Mouse (Mus musculus) layer of hippocampus, adult 8-10 months (tissue): ENCODE results near the gene Agrp. TPM values are rescaled to one million over a fixed set of nuclear protein-coding genes. Genes with fewer than 3 reads are reported as not detected.

Experiments used
- DNase-seq, 2 experiments: peaks; one replicate each; pipeline ENCODE4 v3.0.0; 2022; ENCODE audit warnings: low spot score in 2 of 2
- total RNA-seq, 4 experiments: library from RNA; stranded (reverse); gene quantifications; 2 replicates each; pipeline ENCODE4 v1.2.4; 2022

Gene Agrp
- total RNA-seq, 4 experiments from 2014 or later, result 0.79 TPM; not detected in 3

- DNase-seq, result no peak
These were observed 85.2 kb downstream of the Agrp start for GRCm38 (mm10) chr8:105552032-105552431.

DNA sequence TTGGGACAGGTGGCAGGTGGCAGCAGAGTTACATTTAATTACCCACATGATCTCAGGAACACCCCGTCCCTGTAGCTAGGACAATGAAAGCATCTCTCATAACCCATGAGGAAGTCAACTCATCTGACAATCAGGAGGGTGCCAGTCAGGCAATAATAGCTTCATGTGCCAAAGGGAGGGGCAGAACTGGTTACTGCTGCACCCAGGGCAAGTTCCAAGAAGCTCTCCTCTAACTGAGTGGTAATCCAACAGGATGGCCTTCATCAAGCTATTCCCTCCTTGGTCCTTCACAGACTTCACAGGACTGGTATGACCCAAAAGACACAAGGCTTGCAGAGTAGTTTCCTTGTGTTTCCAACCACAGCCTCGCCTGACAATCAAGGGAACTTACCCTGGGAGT lies 87.1 kb downstream of the Agrp start:
- no peak for DNase-seq

- DNase-seq, result no peak
These were observed 87.7 kb downstream of the Agrp start for GRCm38 (mm10) chr8:105549506-105549905.

GRCm38 (mm10) chr8:105546384-105547350 lies 90.5 kb downstream of the Agrp start:
- DNase-seq, result no peak

GRCm38 (mm10) chr8:105545249-105545648 lies 91.9 kb downstream of the Agrp start:
- DNase-seq, result no peak

- no peak for DNase-seq
These were observed 92.5 kb downstream of the Agrp start for GRCm38 (mm10) chr8:105544544-105545205.

DNA sequence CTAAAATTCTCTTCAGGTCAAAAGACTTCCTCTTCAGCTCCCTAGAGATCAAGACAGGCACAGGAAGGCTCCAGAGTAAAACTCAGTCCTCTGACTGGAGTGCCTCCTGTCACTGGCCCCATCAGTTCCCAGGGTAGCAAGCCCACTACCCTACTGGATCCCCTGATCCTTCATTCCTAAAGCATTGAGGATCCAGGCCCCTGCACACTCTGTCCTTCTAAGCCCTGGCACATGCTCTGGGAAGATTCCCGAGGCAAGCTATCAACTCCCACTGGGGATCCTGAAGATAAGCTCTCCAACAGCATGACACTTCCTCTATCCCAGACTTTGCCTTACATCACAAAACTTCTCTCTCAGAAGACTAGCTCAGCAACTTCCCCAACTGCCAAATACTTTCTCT lies 93.5 kb downstream of the Agrp start:
- DNase-seq, result no peak

DNA sequence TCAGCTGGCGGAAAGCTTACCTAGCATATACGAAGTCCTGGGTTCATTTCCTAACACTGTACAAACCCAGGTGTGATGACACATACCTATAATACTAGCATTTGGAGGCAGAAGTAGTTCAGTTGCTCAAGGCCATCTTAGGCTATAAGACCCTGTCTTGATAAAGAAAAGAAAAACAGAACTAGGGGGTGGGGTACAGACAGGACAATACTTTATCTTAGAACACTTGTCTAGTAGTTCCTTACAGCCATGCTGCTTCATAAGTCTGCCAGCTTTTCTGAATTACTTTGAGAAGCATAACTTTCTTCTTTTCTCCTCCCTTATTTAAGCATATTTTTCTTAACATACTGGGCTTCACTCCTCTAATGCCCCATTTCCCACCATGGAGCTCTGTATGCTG lies 94.4 kb downstream of the Agrp start:
- no peak for DNase-seq

DNA sequence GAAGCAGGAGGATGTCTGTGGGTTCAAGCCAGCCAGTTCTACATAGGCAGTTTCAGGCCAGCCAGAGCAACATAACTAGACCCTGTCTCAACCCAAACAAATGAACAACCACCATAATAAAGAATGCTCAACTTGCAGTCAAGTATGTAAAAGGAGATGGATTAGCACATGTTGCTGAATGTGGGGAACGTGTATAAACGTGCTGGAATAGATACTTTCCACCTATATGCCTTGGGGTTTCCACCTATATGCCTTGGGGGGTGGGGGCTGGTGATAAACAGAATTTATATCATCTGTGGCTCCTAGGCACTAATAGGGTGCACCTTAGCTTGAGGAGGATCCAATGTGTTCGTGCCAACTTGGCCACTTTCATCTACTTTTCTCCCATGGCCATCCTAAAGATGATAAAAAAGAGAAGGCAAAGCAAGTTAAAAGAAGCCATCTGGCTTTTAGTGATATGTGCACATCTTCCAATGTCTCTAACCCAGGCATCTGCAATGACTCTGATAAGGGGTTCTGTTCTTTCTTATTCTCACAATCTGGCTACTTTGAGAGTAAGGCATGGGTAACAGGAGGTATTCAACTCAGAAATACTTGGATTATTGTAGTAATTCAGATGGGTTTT lies 95.0 kb downstream of the Agrp start:
- DNase-seq, result no peak

DNA sequence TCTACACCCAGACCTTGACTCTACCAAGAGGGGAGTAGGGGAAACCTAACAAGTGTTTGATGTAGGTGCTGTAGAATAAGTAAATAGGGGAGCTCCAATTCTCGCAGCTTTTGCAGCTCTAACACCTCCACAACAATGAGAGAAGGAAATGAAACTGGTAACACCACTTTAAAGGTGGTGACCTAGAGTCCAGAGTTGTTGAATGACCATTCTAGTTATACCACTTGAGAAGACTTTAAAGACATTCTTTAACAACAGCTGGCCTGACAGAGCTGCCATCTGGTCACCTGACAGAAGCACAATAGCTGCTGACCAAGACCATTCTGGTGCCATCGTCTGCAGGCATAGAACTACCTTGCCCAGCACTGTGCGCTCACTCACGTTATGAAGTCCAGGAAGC lies 98.3 kb downstream of the Agrp start:
- no peak for DNase-seq

DNA sequence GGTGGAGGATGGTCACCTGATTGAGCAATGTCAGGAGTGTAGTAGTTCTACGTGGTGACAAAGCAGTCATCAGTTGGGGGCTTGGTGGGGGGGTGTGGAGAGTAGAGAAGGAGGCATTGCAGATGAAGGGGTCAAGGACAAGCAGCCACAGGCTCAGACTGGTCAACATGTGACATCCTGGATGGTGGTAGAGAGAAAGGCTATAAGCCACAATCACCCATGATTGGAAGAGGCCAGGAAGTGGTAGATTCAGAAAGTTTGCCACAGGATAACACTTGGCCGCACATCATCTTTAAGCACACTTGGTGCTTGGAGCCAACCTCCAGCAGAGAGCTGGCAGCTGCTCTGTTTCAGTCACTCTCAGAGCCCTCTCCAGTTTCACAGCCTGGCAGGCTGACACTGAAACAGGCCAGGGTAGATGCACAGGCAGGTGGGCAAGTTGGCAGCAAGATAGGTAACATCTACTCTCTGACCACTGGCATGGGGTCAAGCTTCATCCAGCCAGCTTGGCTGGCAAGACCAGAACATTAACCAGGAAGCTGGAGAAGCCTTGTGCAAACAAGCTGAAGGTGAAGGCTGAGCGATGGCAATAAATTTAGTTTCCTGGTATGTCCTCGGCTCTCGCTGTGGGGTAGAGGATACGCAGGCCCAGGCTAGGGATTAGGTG lies 100.0 kb downstream of the Agrp start:
- no peak for DNase-seq

GRCm38 (mm10) chr8:105536546-105536945 lies 100.6 kb downstream of the Agrp start:
- no peak for DNase-seq

GRCm38 (mm10) chr8:105533892-105534329 lies 103.3 kb downstream of the Agrp start:
- peak in 1 of 2 experiments; percentile 44 for DNase-seq

GRCm38 (mm10) chr8:105533439-105533838 lies 103.8 kb downstream of the Agrp start:
- no peak for DNase-seq

DNA sequence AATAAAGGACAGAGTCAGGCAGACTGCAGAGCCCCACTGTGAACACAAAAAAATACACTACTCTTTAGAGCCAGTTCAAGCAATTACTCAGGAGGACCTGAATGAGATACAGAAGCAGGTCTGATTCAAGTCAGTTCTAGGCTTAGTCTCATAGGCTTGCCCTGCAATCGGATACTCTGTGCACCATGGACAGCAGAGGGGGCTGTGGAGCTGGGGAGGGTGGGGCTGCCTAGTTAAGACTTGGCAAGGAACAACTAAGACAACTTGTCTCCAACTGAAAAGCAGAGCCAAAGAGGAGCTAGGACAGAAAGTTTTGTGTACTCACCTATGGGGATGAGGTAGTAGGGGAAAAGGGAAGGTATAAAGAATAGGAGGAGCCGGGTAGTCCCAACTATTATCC lies 105.4 kb downstream of the Agrp start:
- no peak for DNase-seq

DNA sequence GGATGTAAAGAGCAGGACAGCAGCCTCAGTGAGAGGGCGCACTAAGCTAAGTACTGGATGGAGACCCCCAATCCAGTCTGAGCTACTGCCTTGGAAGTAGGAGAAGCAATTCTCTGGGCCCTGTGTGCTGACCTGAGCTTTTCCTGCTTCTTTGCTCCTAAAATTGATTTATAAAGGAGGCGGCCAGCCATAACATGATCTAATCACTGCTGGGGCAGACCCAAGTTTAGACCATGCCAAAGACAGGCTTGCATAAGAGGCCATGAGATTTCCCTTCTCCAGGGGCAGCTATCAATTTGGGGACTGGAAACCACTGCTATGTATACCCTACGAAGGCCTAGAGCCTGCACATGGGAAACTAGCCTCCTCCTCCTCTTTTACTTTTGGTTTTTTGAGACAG lies 107.9 kb downstream of the Agrp start:
- no peak for DNase-seq

- DNase-seq, result no peak
These were observed 109.0 kb downstream of the Agrp start for GRCm38 (mm10) chr8:105528206-105528605.

DNA sequence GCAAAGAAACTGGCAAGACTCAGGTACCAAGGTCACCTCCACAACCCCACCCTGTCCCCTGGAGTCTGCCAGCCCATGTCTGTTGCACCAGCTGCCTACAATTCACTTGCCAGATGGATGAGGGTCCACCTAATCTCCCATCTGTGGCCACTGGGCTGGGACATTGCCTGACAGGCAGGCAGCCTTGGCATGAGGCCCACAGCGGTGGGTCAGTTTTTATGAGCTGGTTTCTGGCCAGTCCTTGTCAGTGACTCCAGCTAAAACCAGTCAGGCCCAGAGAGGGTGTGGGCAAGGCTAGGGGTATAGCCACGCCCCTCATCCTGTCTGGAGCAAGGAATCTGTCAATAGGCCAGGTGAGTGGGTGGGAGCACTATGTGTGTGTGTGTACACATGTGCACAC lies 110.1 kb downstream of the Agrp start:
- DNase-seq, result no peak

- no peak for DNase-seq
These were observed 114.3 kb downstream of the Agrp start for GRCm38 (mm10) chr8:105522890-105523289.

GRCm38 (mm10) chr8:105521995-105522769 lies 115.0 kb downstream of the Agrp start:
- DNase-seq, result no peak

DNA sequence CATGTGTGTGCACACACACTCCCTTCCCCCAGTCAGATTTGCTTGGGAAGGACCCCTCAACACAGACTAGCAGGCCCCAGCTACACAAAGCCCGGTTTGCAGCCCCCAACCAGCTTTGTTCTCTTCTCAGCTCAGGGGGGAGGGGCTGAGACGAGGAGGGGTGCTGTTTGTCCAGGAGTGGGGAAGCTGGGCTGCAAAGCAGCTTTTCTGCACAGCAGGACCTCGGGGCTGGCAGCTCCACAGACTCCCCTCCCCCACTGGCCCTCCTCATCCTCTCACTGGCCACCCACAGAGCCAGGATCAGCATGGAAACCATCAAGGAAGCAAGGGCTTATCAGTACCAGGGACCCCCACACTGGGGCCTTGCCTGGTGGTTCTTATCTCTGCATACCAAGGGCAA lies 116.1 kb downstream of the Agrp start:
- no peak for DNase-seq
